Comparison of ENCODE assay signal across 8 mouse cellular contexts in the genomic region with DNA sequence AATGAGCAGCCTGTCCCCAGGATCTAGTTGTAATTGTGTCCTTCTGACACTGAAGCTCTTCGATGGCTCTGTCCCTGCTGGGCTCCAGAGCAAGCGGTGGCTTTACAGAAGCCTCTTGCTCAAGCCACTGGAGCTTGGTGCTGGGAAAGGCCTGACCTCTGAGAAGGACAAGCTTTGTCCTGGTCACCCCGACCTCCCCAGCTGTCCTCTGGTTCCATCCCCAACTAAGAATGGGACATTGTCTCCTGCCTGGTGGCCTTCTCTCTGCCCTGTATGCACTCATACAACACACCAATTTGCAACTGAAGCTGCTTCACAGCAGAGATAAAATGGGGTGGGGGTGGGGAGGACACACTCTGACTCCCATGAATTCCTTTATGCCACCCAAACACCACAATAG. TPM values are rescaled to one million over a fixed set of nuclear protein-coding genes. Genes with fewer than 3 reads are reported as not detected.
A peak's percentile ranks its signal among the peaks of the same experiment; 100 is the strongest.
DNase-seq lines count a peak whose midpoint lies in the region; ATAC-seq lines count a peak whose summit lies in the region.

No protein-coding gene starts in this region.

- DNase-seq in embryo, embryonic 10 days (ENCODE audit: low spot score): peak; percentile 52
- no peak for DNase-seq in embryo, embryonic 11 days
- DNase-seq in layer of hippocampus, adult 11-12 months (ENCODE audit: low spot score): peak; percentile 57
- no peak for DNase-seq in layer of hippocampus, adult 18-20 months (ENCODE audit: low spot score in 2 of 2)
- peak; percentile 53 for DNase-seq in hindbrain, embryonic 10.5 days (ENCODE audit: low spot score)
- no peak for DNase-seq in cerebellum, postnatal 10 days

- no peaks in the 10 kb centered on the region for H3K27me3 ChIP-seq in hindbrain, embryonic 10.5 days (ENCODE audit: insufficient read depth, poor library complexity, severe bottlenecking)
- H3K27me3 ChIP-seq in midbrain, embryonic 16.5 days (ENCODE audit: control insufficient read depth, insufficient read depth, low read depth, low read length): no peaks in the 10 kb centered on the region

- no peak for ATAC-seq in midbrain, embryonic 16.5 days
- ATAC-seq in erythroid progenitor cell, adult 5-6 weeks (replicated peaks; ENCODE audit: low FRiP score, poor library complexity, severe bottlenecking): no peak

- no peak overlapping the region for H3K4me2 ChIP-seq in midbrain, embryonic 16.5 days (ENCODE audit: low read length)

- no peak overlapping the region for H3K9ac ChIP-seq in midbrain, embryonic 16.5 days (ENCODE audit: low read depth, low read length)

- H3K9me3 ChIP-seq in hindbrain, embryonic 10.5 days: no peaks in the 10 kb centered on the region
- no peaks in the 10 kb centered on the region for H3K9me3 ChIP-seq in midbrain, embryonic 16.5 days (replicated peaks; ENCODE audit: control insufficient read depth, low read length, poor library complexity, severe bottlenecking)

- H3K4me3 ChIP-seq in hindbrain, embryonic 10.5 days: no peak overlapping the region
- H3K4me3 ChIP-seq in midbrain, embryonic 16.5 days (ENCODE audit: low read depth, low read length): no peak overlapping the region

- peak overlapping the region; percentile 79 for H3K27ac ChIP-seq in hindbrain, embryonic 10.5 days
- peak overlapping the region; percentile 61 for H3K27ac ChIP-seq in midbrain, embryonic 16.5 days (ENCODE audit: low read length)

- WGBS in hindbrain, embryonic 10.5 days: 18% methylated on average over 3 of the region's 3 CpGs
- WGBS in midbrain, embryonic 16.5 days: 23% methylated on average over 3 of the region's 3 CpGs

- H3K4me1 ChIP-seq in hindbrain, embryonic 10.5 days (replicated peaks): peaks cover 54% of the 10 kb centered on the region
- H3K4me1 ChIP-seq in midbrain, embryonic 16.5 days (ENCODE audit: control insufficient read depth, insufficient read depth, low read length): peaks cover 19% of the 10 kb centered on the region; the same call in 1 of the 2 replicates

- peaks cover 54% of the 10 kb centered on the region for H3K36me3 ChIP-seq in hindbrain, embryonic 10.5 days
- H3K36me3 ChIP-seq in midbrain, embryonic 16.5 days (ENCODE audit: control insufficient read depth, insufficient read depth, low read length): peaks cover 10% of the 10 kb centered on the region

RNA-seq across cellular contexts. Expression of a gene that starts 48.9 kb away (rescaled TPM):
- total RNA-seq in layer of hippocampus, adult 18-20 months (2021): 10 to 100 TPM; 49.3 to 56.0 TPM
- 38.4 and 51.1 TPM in 2 replicates for polyA plus RNA-seq in hindbrain, embryonic 10.5 days (2016; fragmentation: Nextera tagmentation; extraction: Ambion mirVana)
- 38.4 and 38.6 TPM in 2 replicates for polyA plus RNA-seq in midbrain, embryonic 16.5 days (2015; fragmentation: Nextera tagmentation; extraction: Ambion mirVana)
- not detected in 2 replicates for total RNA-seq in erythroid progenitor cell, adult 5-6 weeks (2015; ENCODE audit: low replicate concordance)
- total RNA-seq in erythroid progenitor cell, adult 5-6 weeks (2017; ENCODE audit: low replicate concordance): not detected in 2 replicates

Comparison
In these comparisons a context has a peak if more than half of its experiments do, and no peak if none do; other contexts are left out.
1. DNase-seq: peak in embryo, embryonic 10 days (single experiment), layer of hippocampus, adult 11-12 months (single experiment) and hindbrain, embryonic 10.5 days (single experiment); none in embryo, embryonic 11 days (single experiment), layer of hippocampus, adult 18-20 months (0 of 2) and cerebellum, postnatal 10 days (0 of 2).
2. RNA of a gene that starts 48.9 kb away (total RNA-seq): 49.3 to 56.0 TPM in layer of hippocampus, adult 18-20 months; not detected in erythroid progenitor cell, adult 5-6 weeks; every median in the first group is over 10 times any median in the second.